Mouse (Mus musculus): ENCODE measurements around the gene Tmem47. TPM values are rescaled to one million over a fixed set of nuclear protein-coding genes. Genes with fewer than 3 reads are reported as not detected.

Tmem47 gene
- 138 TPM for polyA plus RNA-seq (2014; fragmentation: Illumina TruSeq; extraction: RNeasy Lipid Tissue Mini Kit (QIAGEN cat#74804); ENCODE audit: low read depth, low replicate concordance)

DNA sequence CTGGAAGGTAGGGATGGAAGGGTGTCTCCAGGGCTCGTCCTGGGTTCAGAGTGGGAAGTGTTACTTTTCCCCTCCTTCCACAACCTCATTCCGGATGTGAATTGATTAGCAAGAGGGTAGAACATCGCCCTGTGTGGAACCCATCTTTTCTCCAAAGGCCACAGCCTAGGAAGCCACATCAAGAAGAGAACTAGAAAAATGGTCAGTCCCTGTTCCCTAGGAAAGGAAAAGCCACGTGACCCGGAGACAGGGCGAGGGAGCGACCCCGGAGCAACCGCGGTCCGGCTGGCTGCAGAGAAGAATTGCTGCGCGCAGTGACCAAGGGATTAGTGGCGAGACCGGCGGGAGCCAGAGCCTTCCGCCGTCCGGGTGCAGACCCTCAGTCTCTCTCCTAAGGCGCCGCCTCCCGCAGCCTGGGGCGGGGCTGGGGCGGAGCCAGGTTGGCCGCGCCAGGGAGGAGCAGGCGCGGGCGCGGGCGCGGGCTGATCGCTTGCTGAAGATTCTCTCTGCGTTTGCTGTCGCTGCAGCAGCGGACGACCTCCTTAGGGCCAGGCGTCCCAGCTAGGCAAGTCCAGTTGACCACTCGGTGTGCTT, at the start of gene Tmem47:
Tmem47 (plus strand) TSS at position 489 of the 594 bp plus-strand sequence.

